Comparison of ENCODE assay signal across 32 mouse cellular contexts in the genomic region with DNA sequence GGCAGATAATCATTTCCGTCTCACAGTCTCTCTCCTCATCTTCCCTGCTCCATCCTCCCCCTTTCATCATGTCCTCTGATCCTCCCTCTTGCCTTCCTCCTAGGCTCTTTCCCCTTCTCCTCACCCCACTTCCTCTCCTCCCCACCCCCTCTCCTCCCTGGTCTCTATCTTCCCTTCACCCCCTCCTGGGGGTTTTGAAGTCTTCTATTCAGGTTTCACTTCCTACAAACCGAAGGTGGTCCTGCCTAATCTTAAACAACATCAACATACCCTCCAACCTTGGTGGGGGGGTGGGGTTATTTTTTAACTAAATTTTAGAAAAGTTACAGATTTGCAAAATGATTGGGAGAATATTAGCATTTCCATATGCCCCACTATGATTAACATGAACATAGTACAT.
"Had no signal": no experiment of that assay in that cellular context is flagged by ENCODE, and none has a peak within 500 bp of the region (broad histone marks: within the 10 kb centered on the region; RNA-seq: fewer than 3 reads in every experiment).

No protein-coding gene starts in this region.

- H3K4me3 ChIP-seq: limb, embryonic 10.5 days; limb, embryonic 12.5 days; limb, embryonic 13.5 days; limb, embryonic 15.5 days; liver, embryonic 12.5 days; liver, embryonic 13.5 days; liver, embryonic 15.5 days; lung, embryonic 15.5 days; megakaryocyte, embryonic 14.5 days; midbrain, embryonic 10.5 days; midbrain, embryonic 12.5 days; midbrain, embryonic 13.5 days; midbrain, embryonic 15.5 days; myocyte; neural tube, embryonic 12.5 days; neural tube, embryonic 13.5 days had no signal

- DNase-seq: left cerebral cortex, postnatal 4 days; liver; liver, embryonic 13.5 days; liver, postnatal 0 days; lung, adult 18-20 months; lung, adult 2 months; lung, embryonic 14.5 days; lung, postnatal 10 days; lung, postnatal 14 days; lung, postnatal 36 days; lung, postnatal 4 days; midbrain, embryonic 14.5 days had no signal

- H3K27ac ChIP-seq: limb, embryonic 10.5 days; limb, embryonic 12.5 days; limb, embryonic 13.5 days; limb, embryonic 15.5 days; liver, embryonic 12.5 days; liver, embryonic 13.5 days; liver, embryonic 14.5 days; liver, embryonic 15.5 days; lung, embryonic 15.5 days; macrophage; midbrain, embryonic 10.5 days; midbrain, embryonic 12.5 days; midbrain, embryonic 13.5 days; midbrain, embryonic 15.5 days; neural tube, embryonic 12.5 days; neural tube, embryonic 13.5 days had no signal

- ATAC-seq: liver, embryonic 12.5 days; liver, postnatal 0 days; lung, postnatal 0 days; midbrain, embryonic 13.5 days; midbrain, embryonic 15.5 days; midbrain, embryonic 16.5 days had no signal

- H3K27me3 ChIP-seq: limb, embryonic 12.5 days; limb, embryonic 13.5 days; limb, embryonic 15.5 days; liver, embryonic 12.5 days; liver, embryonic 13.5 days; liver, embryonic 15.5 days; lung, embryonic 15.5 days; megakaryocyte, embryonic 14.5 days; midbrain, embryonic 12.5 days; midbrain, embryonic 13.5 days; midbrain, embryonic 15.5 days; neural tube, embryonic 12.5 days; neural tube, embryonic 13.5 days had no signal

- H3K36me3 ChIP-seq: midbrain, embryonic 15.5 days had no signal

- H3K9me3 ChIP-seq: limb, embryonic 10.5 days; limb, embryonic 12.5 days; limb, embryonic 13.5 days; limb, embryonic 15.5 days; liver, embryonic 12.5 days; liver, embryonic 13.5 days; liver, embryonic 15.5 days; lung, embryonic 15.5 days; megakaryocyte, embryonic 14.5 days; midbrain, embryonic 10.5 days; midbrain, embryonic 12.5 days; midbrain, embryonic 13.5 days; midbrain, embryonic 15.5 days; neural tube, embryonic 12.5 days; neural tube, embryonic 13.5 days had no signal

- H3K9ac ChIP-seq: limb, embryonic 12.5 days; limb, embryonic 13.5 days; limb, embryonic 15.5 days; liver, embryonic 12.5 days; liver, embryonic 13.5 days; liver, embryonic 14.5 days; liver, embryonic 15.5 days; liver, postnatal 0 days; lung, embryonic 14.5 days; lung, embryonic 15.5 days; midbrain, embryonic 12.5 days; midbrain, embryonic 13.5 days; midbrain, embryonic 15.5 days; neural tube, embryonic 12.5 days; neural tube, embryonic 13.5 days had no signal

- H3K4me1 ChIP-seq: limb, embryonic 10.5 days; limb, embryonic 12.5 days; limb, embryonic 13.5 days; limb, embryonic 15.5 days; lung, embryonic 15.5 days; midbrain, embryonic 12.5 days; midbrain, embryonic 13.5 days; midbrain, embryonic 15.5 days; neural tube, embryonic 12.5 days; neural tube, embryonic 13.5 days had no signal

- H3K4me2 ChIP-seq: limb, embryonic 12.5 days; limb, embryonic 13.5 days; limb, embryonic 15.5 days; liver, embryonic 12.5 days; liver, embryonic 13.5 days; liver, embryonic 15.5 days; lung, embryonic 14.5 days; lung, embryonic 15.5 days; midbrain, embryonic 11.5 days; midbrain, embryonic 12.5 days; midbrain, embryonic 13.5 days; midbrain, embryonic 15.5 days; neural tube, embryonic 12.5 days; neural tube, embryonic 13.5 days had no signal
